Mouse (Mus musculus) lung, embryonic 15.5 days (tissue): ENCODE data around the gene Gm10197. TPM values are rescaled to one million over a fixed set of nuclear protein-coding genes. Genes with fewer than 3 reads are reported as not detected.
A peak's percentile ranks its signal among the peaks of the same experiment; 100 is the strongest.

Source experiments
- ATAC-seq: fragments of 200-750 bp; cut with Nextera tagmentation; 2 replicates; pipeline ENCODE4 v1.8.0; 2017; ENCODE audit warnings: moderate number of reproducible peaks, borderline replicate concordance; ENCODE audit not compliant: low FRiP score, low TSS enrichment; ENCODE audit errors: extremely low read depth
- H3K27ac ChIP-seq: fragments of 300-500 bp; sonication (generic); 2 replicates; pipeline ENCODE4 v1.5.1; 2015; ENCODE audit warnings: moderate library complexity, mild to moderate bottlenecking, inconsistent platforms
- H3K27me3 ChIP-seq: fragments of 300-500 bp; sonication (generic); 2 replicates; pipeline ENCODE4 v1.6.1; 2015; ENCODE audit warnings: inconsistent platforms
- H3K36me3 ChIP-seq: fragments of 300-500 bp; sonication (generic); 2 replicates; pipeline ENCODE4 v1.6.1; 2015; ENCODE audit warnings: inconsistent platforms
- H3K4me1 ChIP-seq: fragments of 300-500 bp; sonication (generic); 2 replicates; pipeline ENCODE4 v1.6.1; 2015; ENCODE audit warnings: inconsistent platforms
- H3K4me2 ChIP-seq: fragments of 300-500 bp; sonication (generic); 2 replicates; pipeline ENCODE4 v1.6.1; 2015; ENCODE audit warnings: inconsistent platforms, mild to moderate bottlenecking, moderate library complexity
- H3K4me3 ChIP-seq: fragments of 300-500 bp; sonication (generic); 2 replicates; pipeline ENCODE4 v1.5.1; 2015; ENCODE audit warnings: mild to moderate bottlenecking, inconsistent platforms
- H3K9ac ChIP-seq: fragments of 300-500 bp; sonication (generic); 2 replicates; pipeline ENCODE4 v1.6.1; 2015; ENCODE audit warnings: inconsistent platforms
- H3K9me3 ChIP-seq: fragments of 300-500 bp; sonication (generic); 2 replicates; pipeline ENCODE4 v1.6.1; 2016; ENCODE audit warnings: inconsistent platforms
- WGBS: fragments of 180-500 bp; shearing (Covaris S2); methylation state at CpG from one replicate; pipeline ENCODE4 v1.1.7; 2015; 5-methylcytosine and 5-hydroxymethylcytosine counted together
- polyA plus RNA-seq: library from polyadenylated mRNA; unstranded; fragments of >200 nt; fragmentation: Nextera tagmentation; extraction: Ambion mirVana; gene quantifications from 2 replicates; pipeline ENCODE4 v1.2.1, GENCODE M21; 2015

Gm10197 gene
- polyA plus RNA-seq, 1 experiment from 2014 or later: 4.1 TPM

GRCm38 (mm10) chr19:53345766-53346165 lies 25.8 kb downstream of the Gm10197 start:
- H3K4me1 ChIP-seq: no peaks in the 10 kb centered on the region
- ATAC-seq: no peak
- H3K27me3 ChIP-seq: no peaks in the 10 kb centered on the region
- no peaks in the 10 kb centered on the region for H3K36me3 ChIP-seq
- no peak overlapping the region for H3K9ac ChIP-seq
- no peak overlapping the region for H3K4me2 ChIP-seq
- H3K27ac ChIP-seq: no peak overlapping the region
- 74% methylated on average over 14 of the region's 14 CpGs for WGBS
- no peak overlapping the region for H3K4me3 ChIP-seq
- H3K9me3 ChIP-seq: no peaks in the 10 kb centered on the region

GRCm38 (mm10) chr19:53344062-53344461 lies 27.5 kb downstream of the Gm10197 start:
- Histone ChIP-seq H3K27me3 (no peaks in the 10 kb centered on the region), H3K4me2 (no peak overlapping the region), H3K9ac (no peak overlapping the region), H3K4me3 (no peak overlapping the region), H3K4me1 (peaks cover 4% of the 10 kb centered on the region; the same call in 1 of the 2 replicates), H3K27ac (no peak overlapping the region), H3K9me3 (no peaks in the 10 kb centered on the region), H3K36me3 (no peaks in the 10 kb centered on the region)
- no peak for ATAC-seq
- 80% methylated on average over 16 of the region's 16 CpGs for WGBS

GRCm38 (mm10) chr19:53343174-53343881 lies 28.2 kb downstream of the Gm10197 start:
- no peak overlapping the region for H3K4me2 ChIP-seq
- H3K9ac ChIP-seq: no peak overlapping the region
- H3K4me1 ChIP-seq: peaks cover 4% of the 10 kb centered on the region; the same call in 1 of the 2 replicates
- H3K27me3 ChIP-seq: no peaks in the 10 kb centered on the region
- H3K36me3 ChIP-seq: no peaks in the 10 kb centered on the region; the same call in 1 of the 2 replicates
- H3K27ac ChIP-seq: no peak overlapping the region
- H3K4me3 ChIP-seq: no peak overlapping the region
- H3K9me3 ChIP-seq: no peaks in the 10 kb centered on the region
- whole genome bisulfite sequencing: 88% methylated on average over 13 of the region's 13 CpGs
- no peak for ATAC-seq

GRCm38 (mm10) chr19:53340423-53340822 lies 31.1 kb downstream of the Gm10197 start:
- Histone ChIP-seq H3K4me3 (no peak overlapping the region), H3K4me2 (no peak overlapping the region), H3K36me3 (peaks cover 12% of the 10 kb centered on the region), H3K27ac (no peak overlapping the region), H3K4me1 (peaks cover 4% of the 10 kb centered on the region; the same call in 1 of the 2 replicates), H3K9ac (no peak overlapping the region), H3K9me3 (no peaks in the 10 kb centered on the region), H3K27me3 (no peaks in the 10 kb centered on the region)
- no peak for ATAC-seq
- WGBS: 22% methylated on average over 6 of the region's 6 CpGs

- ATAC-seq: no peak
- no peaks in the 10 kb centered on the region for H3K27me3 ChIP-seq
- 87% methylated on average over 9 of the region's 9 CpGs for WGBS
- H3K27ac ChIP-seq: no peak overlapping the region
- H3K4me1 ChIP-seq: peaks cover 11% of the 10 kb centered on the region
- no peak overlapping the region for H3K4me3 ChIP-seq
- H3K4me2 ChIP-seq: no peak overlapping the region
- no peak overlapping the region for H3K9ac ChIP-seq
- H3K36me3 ChIP-seq: peaks cover 24% of the 10 kb centered on the region
- no peaks in the 10 kb centered on the region for H3K9me3 ChIP-seq
Observed at GRCm38 (mm10) chr19:53335241-53335640, 36.3 kb downstream of the Gm10197 start.

- WGBS: 82% methylated on average over 6 of the region's 6 CpGs
- Histone ChIP-seq H3K9ac (no peak overlapping the region), H3K4me3 (no peak overlapping the region), H3K4me1 (peaks cover 7% of the 10 kb centered on the region), H3K9me3 (no peaks in the 10 kb centered on the region), H3K36me3 (peaks cover 24% of the 10 kb centered on the region), H3K27ac (no peak overlapping the region), H3K4me2 (no peak overlapping the region), H3K27me3 (no peaks in the 10 kb centered on the region)
- no peak for ATAC-seq
Observed at GRCm38 (mm10) chr19:53333730-53334129, 37.8 kb downstream of the Gm10197 start.

- peaks cover 12% of the 10 kb centered on the region for H3K36me3 ChIP-seq
- WGBS: 90% methylated on average over 21 of the region's 21 CpGs
- peaks cover 11% of the 10 kb centered on the region for H3K4me1 ChIP-seq
- H3K9me3 ChIP-seq: no peaks in the 10 kb centered on the region
- no peak overlapping the region for H3K9ac ChIP-seq
- no peak for ATAC-seq
- no peaks in the 10 kb centered on the region for H3K27me3 ChIP-seq
- H3K4me3 ChIP-seq: no peak overlapping the region
- H3K4me2 ChIP-seq: no peak overlapping the region
- no peak overlapping the region for H3K27ac ChIP-seq
Observed at GRCm38 (mm10) chr19:53331882-53332500, 39.6 kb downstream of the Gm10197 start.

- peak overlapping the region; percentile 66 for H3K9ac ChIP-seq
- ATAC-seq: peak; percentile 87
- peaks cover 24% of the 10 kb centered on the region for H3K4me1 ChIP-seq
- no peaks in the 10 kb centered on the region for H3K27me3 ChIP-seq
- no peaks in the 10 kb centered on the region for H3K9me3 ChIP-seq
- under 1% methylated on average over 29 of the region's 29 CpGs for WGBS
- H3K36me3 ChIP-seq: peaks cover 9% of the 10 kb centered on the region
- peak overlapping the region; percentile 91 for H3K4me2 ChIP-seq
- peak overlapping the region; percentile 73 for H3K27ac ChIP-seq
- H3K4me3 ChIP-seq: peak overlapping the region; percentile 88
Observed at GRCm38 (mm10) chr19:53329992-53330381, 41.6 kb downstream of the Gm10197 start.

- Histone ChIP-seq H3K36me3 (peaks cover 9% of the 10 kb centered on the region), H3K4me3 (peak overlapping the region; percentile 88), H3K27me3 (no peaks in the 10 kb centered on the region), H3K4me1 (peaks cover 26% of the 10 kb centered on the region), H3K4me2 (peak overlapping the region; percentile 91), H3K27ac (peak overlapping the region; percentile 73), H3K9me3 (no peaks in the 10 kb centered on the region), H3K9ac (peak overlapping the region; percentile 66)
- peak; percentile 83 for ATAC-seq
- WGBS: under 1% methylated on average over 84 of the region's 106 CpGs
Observed at GRCm38 (mm10) chr19:53329221-53329991, 42.2 kb downstream of the Gm10197 start.

- no peaks in the 10 kb centered on the region for H3K9me3 ChIP-seq
- no peak overlapping the region for H3K4me2 ChIP-seq
- H3K4me1 ChIP-seq: peaks cover 26% of the 10 kb centered on the region
- H3K9ac ChIP-seq: no peak overlapping the region
- no peaks in the 10 kb centered on the region for H3K27me3 ChIP-seq
- ATAC-seq: no peak
- WGBS: 64% methylated on average over 9 of the region's 9 CpGs
- H3K27ac ChIP-seq: no peak overlapping the region
- no peak overlapping the region for H3K4me3 ChIP-seq
- H3K36me3 ChIP-seq: peaks cover 8% of the 10 kb centered on the region
Observed at GRCm38 (mm10) chr19:53328116-53328515, 43.5 kb downstream of the Gm10197 start.

GRCm38 (mm10) chr19:53325578-53326295 lies 45.8 kb downstream of the Gm10197 start:
- peak overlapping the region; percentile 69 for H3K4me2 ChIP-seq
- no peaks in the 10 kb centered on the region for H3K27me3 ChIP-seq
- no peaks in the 10 kb centered on the region for H3K36me3 ChIP-seq
- no peak; the same call in 1 of the 2 replicates for ATAC-seq
- H3K9me3 ChIP-seq: no peaks in the 10 kb centered on the region
- 0 out of 2 replicates have a peak overlapping the region, but pooled peaks have one; percentile 4 for H3K27ac ChIP-seq
- peaks cover 36% of the 10 kb centered on the region for H3K4me1 ChIP-seq
- peak overlapping the region; percentile 27 for H3K9ac ChIP-seq
- H3K4me3 ChIP-seq: peak overlapping the region; percentile 32
- WGBS: 11% methylated on average over 27 of the region's 27 CpGs
